Mouse (Mus musculus) heart, embryonic 14.5 days (tissue): ENCODE measurements around the gene Tmem200a. TPM values are rescaled to one million over a fixed set of nuclear protein-coding genes. Genes with fewer than 3 reads are reported as not detected.

Source experiments
- ATAC-seq: fragments of 200-750 bp; cut with Nextera tagmentation; 2 replicates; pipeline ENCODE4 v1.8.0; 2017; ENCODE audit warnings: low read depth, moderate TSS enrichment; ENCODE audit not compliant: insufficient number of reproducible peaks, insufficient read depth, low FRiP score
- H3K27ac ChIP-seq, 2 experiments: fragments of 200-500 bp in 1 of 2; fragments of 300-500 bp in 1 of 2; sonication (generic) in 1 of 2; replicated peaks in 1 of 2; 2 replicates each; pipeline ENCODE4 v1.5.1; 2012 to 2014; ENCODE audit warnings: low read depth in 2 of 2, low read length in 2 of 2, control low read depth in 1 of 2, mild to moderate bottlenecking in 1 of 2, mixed read lengths in 1 of 2; ENCODE audit not compliant: control insufficient read depth in 1 of 2, insufficient read depth in 1 of 2
- H3K27me3 ChIP-seq: fragments of 300-500 bp; sonication (generic); 2 replicates; pipeline ENCODE4 v1.6.1; 2014; ENCODE audit warnings: mild to moderate bottlenecking, low read length, control low read depth; ENCODE audit not compliant: control insufficient read depth, insufficient read depth
- H3K36me3 ChIP-seq: fragments of 300-500 bp; sonication (generic); 2 replicates; pipeline ENCODE4 v1.6.1; 2014; ENCODE audit warnings: mild to moderate bottlenecking, control low read depth, low read length, mixed read lengths; ENCODE audit not compliant: control insufficient read depth, insufficient read depth
- H3K4me1 ChIP-seq, 2 experiments: fragments of 200-500 bp in 1 of 2; fragments of 300-500 bp in 1 of 2; sonication (generic) in 1 of 2; 2 replicates each; pipeline ENCODE4 v1.6.1; 2012 to 2014; ENCODE audit warnings: low read length in 2 of 2, control low read depth in 1 of 2, mixed read lengths in 1 of 2; ENCODE audit not compliant: control insufficient read depth in 2 of 2, insufficient read depth in 2 of 2
- H3K4me2 ChIP-seq: fragments of 300-500 bp; sonication (generic); 2 replicates; pipeline ENCODE4 v1.6.1; 2014; ENCODE audit warnings: mild to moderate bottlenecking, low read length
- H3K4me3 ChIP-seq, 2 experiments: fragments of 200-500 bp in 1 of 2; fragments of 300-500 bp in 1 of 2; sonication (generic) in 1 of 2; 2 replicates each; pipeline ENCODE4 v1.5.1; 2012 to 2014; ENCODE audit warnings: low read length in 2 of 2, mild to moderate bottlenecking in 2 of 2, control low read depth in 1 of 2, low read depth in 1 of 2, moderate library complexity in 1 of 2; ENCODE audit not compliant: control insufficient read depth in 1 of 2, insufficient read depth in 1 of 2
- H3K9ac ChIP-seq: fragments of 300-500 bp; sonication (generic); 2 replicates; pipeline ENCODE4 v1.6.1; 2014; ENCODE audit warnings: mild to moderate bottlenecking, low read length
- H3K9me3 ChIP-seq: fragments of 300-500 bp; sonication (generic); 2 replicates; pipeline ENCODE4 v1.6.1; 2016; ENCODE audit warnings: low read length, control low read depth; ENCODE audit not compliant: control insufficient read depth
- WGBS: fragments of 180-500 bp; shearing (Covaris S2); extraction: QIAGEN DNeasy Blood & Tissue Kit; methylation state at CpG from one replicate; pipeline ENCODE4 v1.1.7; 2014; 5-methylcytosine and 5-hydroxymethylcytosine counted together
- polyA plus RNA-seq: library from polyadenylated mRNA; unstranded; fragments of >200 nt; fragmentation: Nextera tagmentation; extraction: Ambion mirVana; gene quantifications from 2 replicates; pipeline ENCODE4 v1.2.1, GENCODE M21; 2014

The Tmem200a gene
- polyA plus RNA-seq, 1 experiment from 2014 or later = 0.81 TPM

- no peaks in the 10 kb centered on the region for H3K9me3 ChIP-seq
- H3K4me3 ChIP-seq = no peak overlapping the region
- no peaks in the 10 kb centered on the region for H3K27me3 ChIP-seq
- H3K27ac ChIP-seq = no peak overlapping the region
- no peak overlapping the region for H3K4me2 ChIP-seq
- no peak for ATAC-seq
- no peaks in the 10 kb centered on the region for H3K36me3 ChIP-seq
- no peaks in the 10 kb centered on the region for H3K4me1 ChIP-seq
- H3K9ac ChIP-seq = no peak overlapping the region
- 65% methylated on average over 3 of the region's 3 CpGs for WGBS
Measured at GRCm38 (mm10) chr10:26018740-26019139, 60.1 kb downstream of the Tmem200a start.

- Histone ChIP-seq H3K4me2 (no peak overlapping the region), H3K9me3 (no peaks in the 10 kb centered on the region), H3K4me3 (no peak overlapping the region), H3K9ac (no peak overlapping the region), H3K4me1 (no peaks in the 10 kb centered on the region), H3K36me3 (no peaks in the 10 kb centered on the region), H3K27ac (no peak overlapping the region), H3K27me3 (no peaks in the 10 kb centered on the region)
- no peak for ATAC-seq
- WGBS = 42% methylated on average over 1 of the region's 1 CpGs
Measured at GRCm38 (mm10) chr10:26014298-26014697, 64.6 kb downstream of the Tmem200a start.

GRCm38 (mm10) chr10:26008948-26009347 lies 69.9 kb downstream of the Tmem200a start:
- Histone ChIP-seq H3K4me1 (no peaks in the 10 kb centered on the region; a peak in 1 of 4 replicates), H3K9ac (no peak overlapping the region), H3K4me2 (no peak overlapping the region), H3K9me3 (no peaks in the 10 kb centered on the region), H3K27me3 (no peaks in the 10 kb centered on the region), H3K4me3 (no peak overlapping the region), H3K36me3 (no peaks in the 10 kb centered on the region), H3K27ac (no peak overlapping the region)
- no peak for ATAC-seq
- WGBS = 58% methylated on average over 5 of the region's 5 CpGs

GRCm38 (mm10) chr10:26005471-26005870 lies 73.4 kb downstream of the Tmem200a start:
- Histone ChIP-seq H3K4me1 (no peaks in the 10 kb centered on the region; a peak in 1 of 4 replicates), H3K9me3 (no peaks in the 10 kb centered on the region), H3K27me3 (no peaks in the 10 kb centered on the region), H3K4me3 (no peak overlapping the region), H3K27ac (no peak overlapping the region), H3K4me2 (no peak overlapping the region), H3K36me3 (no peaks in the 10 kb centered on the region), H3K9ac (no peak overlapping the region)
- 73% methylated on average over 6 of the region's 6 CpGs for WGBS
- no peak for ATAC-seq

GRCm38 (mm10) chr10:26000893-26001292 lies 78.0 kb downstream of the Tmem200a start:
- Histone ChIP-seq H3K9me3 (no peaks in the 10 kb centered on the region), H3K36me3 (no peaks in the 10 kb centered on the region), H3K4me2 (no peak overlapping the region), H3K4me3 (no peak overlapping the region), H3K4me1 (no peaks in the 10 kb centered on the region), H3K27me3 (no peaks in the 10 kb centered on the region), H3K27ac (no peak overlapping the region), H3K9ac (no peak overlapping the region)
- no peak for ATAC-seq
- 90% methylated on average over 2 of the region's 2 CpGs for WGBS

- H3K9me3 ChIP-seq = no peaks in the 10 kb centered on the region
- WGBS = 79% methylated on average over 5 of the region's 5 CpGs
Measured at GRCm38 (mm10) chr10:25999291-25999930, 79.4 kb downstream of the Tmem200a start.

GRCm38 (mm10) chr10:25984056-25984455 lies 94.8 kb downstream of the Tmem200a start:
- no peak for ATAC-seq
- Histone ChIP-seq H3K9me3 (no peaks in the 10 kb centered on the region), H3K4me1 (no peaks in the 10 kb centered on the region), H3K4me3 (no peak overlapping the region), H3K4me2 (no peak overlapping the region), H3K27me3 (no peaks in the 10 kb centered on the region), H3K27ac (no peak overlapping the region), H3K36me3 (no peaks in the 10 kb centered on the region), H3K9ac (no peak overlapping the region)
- WGBS = 68% methylated on average over 2 of the region's 2 CpGs

More at GRCm38 (mm10) chr10:25999291-25999930, 79.4 kb downstream of the Tmem200a start:
- Histone ChIP-seq H3K27ac (no peak overlapping the region), H3K9ac (no peak overlapping the region), H3K4me2 (no peak overlapping the region), H3K36me3 (no peaks in the 10 kb centered on the region), H3K4me1 (no peaks in the 10 kb centered on the region), H3K27me3 (no peaks in the 10 kb centered on the region), H3K4me3 (no peak overlapping the region)
- ATAC-seq = no peak

GRCm38 (mm10) chr10:25982617-25983016 lies 96.2 kb downstream of the Tmem200a start:
- H3K9me3 ChIP-seq = no peaks in the 10 kb centered on the region
- no peaks in the 10 kb centered on the region for H3K27me3 ChIP-seq
- H3K27ac ChIP-seq = no peak overlapping the region
- H3K4me1 ChIP-seq = no peaks in the 10 kb centered on the region
- no peak overlapping the region for H3K4me2 ChIP-seq
- H3K36me3 ChIP-seq = no peaks in the 10 kb centered on the region
- no peak overlapping the region for H3K9ac ChIP-seq
- ATAC-seq = no peak
- H3K4me3 ChIP-seq = no peak overlapping the region
- WGBS = 68% methylated on average over 1 of the region's 1 CpGs
